In genomic region chr8:94735426-94736094, GRCm38 (mm10) we compare ENCODE assay signal across 10 mouse cellular contexts. TPM values are rescaled to one million over a fixed set of nuclear protein-coding genes. Genes with fewer than 3 reads are reported as not detected.
DNase-seq lines count a peak whose midpoint lies in the region; ATAC-seq and TF ChIP-seq lines count a peak whose summit lies in the region.
"Had no signal": no experiment of that assay in that cellular context is flagged by ENCODE, and none has a peak within 500 bp of the region (broad histone marks: within the 10 kb centered on the region; RNA-seq: fewer than 3 reads in every experiment).

No protein-coding gene starts in this region.

- H3K9me3 ChIP-seq in kidney, embryonic 16.5 days (ENCODE audit: low read length), result no peaks in the 10 kb centered on the region
- H3K9me3 ChIP-seq: forebrain, embryonic 12.5 days had no signal

- DNase-seq in kidney, adult 18-20 months, result peak; percentile 28
- peak; percentile 44 for DNase-seq in kidney, postnatal 10 days
- DNase-seq in embryo, embryonic 10.5 days (ENCODE audit: low spot score), result no peak
- DNase-seq in frontal cortex, postnatal 25 days (ENCODE audit: low spot score in 2 of 2), result no peak
- DNase-seq in gastrocnemius, adult 8-10 months (ENCODE audit: low spot score in 2 of 2), result no peak

- 55% methylated on average over 5 of the region's 5 CpGs for WGBS in kidney, embryonic 16.5 days

- H3K27ac ChIP-seq in kidney, embryonic 16.5 days (ENCODE audit: low read length), result no peak overlapping the region
- H3K27ac ChIP-seq: forebrain, embryonic 12.5 days had no signal

- H3K79me2 ChIP-seq in myocyte (ENCODE audit: control insufficient read depth, insufficient read depth), result no peaks in the 10 kb centered on the region

- ATAC-seq in kidney, embryonic 16.5 days (ENCODE audit: low FRiP score, low TSS enrichment), result no peak
- ATAC-seq in common myeloid progenitor, adult 5-6 weeks (replicated peaks; ENCODE audit: low read depth, poor library complexity, severe bottlenecking), result 0 out of 2 replicates have a peak, but pooled peaks have one; percentile 34
- ATAC-seq: Patski had no signal

- TF ChIP-seq POLR2A in myocyte (IDR thresholded peaks at IDR 0.05; ENCODE audit: insufficient read length, low read depth), result no peak

- H3K36me3 ChIP-seq in kidney, embryonic 16.5 days (ENCODE audit: insufficient read depth, low read length), result no peaks in the 10 kb centered on the region
- no peaks in the 10 kb centered on the region for H3K36me3 ChIP-seq in myocyte (ENCODE audit: control insufficient read depth, insufficient read depth)
- H3K36me3 ChIP-seq: forebrain, embryonic 12.5 days had no signal

- no peak overlapping the region for H3K9ac ChIP-seq in kidney, embryonic 16.5 days (replicated peaks; ENCODE audit: low read length)
- H3K9ac ChIP-seq: forebrain, embryonic 12.5 days had no signal

- H3K4me3 ChIP-seq in kidney, embryonic 16.5 days (ENCODE audit: low read length), result no peak overlapping the region
- H3K4me3 ChIP-seq in myocyte, result no peak overlapping the region
- H3K4me3 ChIP-seq: forebrain, embryonic 12.5 days had no signal

- no peaks in the 10 kb centered on the region for H3K27me3 ChIP-seq in kidney, embryonic 16.5 days (ENCODE audit: insufficient read depth, low read length)
- no peaks in the 10 kb centered on the region for H3K27me3 ChIP-seq in myocyte (ENCODE audit: control insufficient read depth, insufficient read depth, insufficient read length)
- H3K27me3 ChIP-seq: forebrain, embryonic 12.5 days; Patski had no signal

- H3K4me1 ChIP-seq in kidney, embryonic 16.5 days (ENCODE audit: insufficient read depth, low read length), result no peaks in the 10 kb centered on the region
- H3K4me1 ChIP-seq: forebrain, embryonic 12.5 days had no signal

- no peak overlapping the region for H3ac ChIP-seq in myocyte (ENCODE audit: control insufficient read depth, insufficient read length)

- no peak overlapping the region for H3K4me2 ChIP-seq in kidney, embryonic 16.5 days (replicated peaks; ENCODE audit: low read depth, low read length)
- H3K4me2 ChIP-seq in myocyte (ENCODE audit: low read depth), result peak overlapping the region; percentile 61
- H3K4me2 ChIP-seq: forebrain, embryonic 12.5 days had no signal

TF ChIP-seq in myocyte, 11 proteins besides CTCF, POLR2A, EP300 and RAD21:
- TF ChIP-seq TCF3 (IDR thresholded peaks at IDR 0.05; ENCODE audit: insufficient read length, low read depth) (no peak), SRF (IDR thresholded peaks at IDR 0.05; ENCODE audit: control insufficient read depth, insufficient read length, low read depth) (no peak), POLR2AphosphoS2 (IDR thresholded peaks at IDR 0.05; ENCODE audit: insufficient read length, low read depth) (no peak), MYOD1 (IDR thresholded peaks at IDR 0.05; ENCODE audit: control insufficient read depth in 1 of 3, insufficient read length in 2 of 3, low read depth in 2 of 3) (no peak), E2F4 (IDR thresholded peaks at IDR 0.05; ENCODE audit: insufficient read depth) (no peak), REST (IDR thresholded peaks at IDR 0.05; ENCODE audit: insufficient read depth, insufficient read length) (no peak), TCF12 (IDR thresholded peaks at IDR 0.05; ENCODE audit: insufficient read depth, poor library complexity, severe bottlenecking) (no peak), CEBPB (IDR thresholded peaks at IDR 0.05; ENCODE audit: insufficient read depth, poor library complexity, severe bottlenecking) (no peak), MYOG (IDR thresholded peaks at IDR 0.05; ENCODE audit: control insufficient read depth in 1 of 3, insufficient read depth in 1 of 3, insufficient read length in 2 of 3, low read depth in 2 of 3) (no peak), MAX (IDR thresholded peaks at IDR 0.05; ENCODE audit: low read depth) (no peak), USF1 (IDR thresholded peaks at IDR 0.05; ENCODE audit: low read depth) (no peak)
TF ChIP-seq in myocyte: peak in this region for 0.

RNA-seq across cellular contexts. Expression of gene Ccl22, which starts 9.8 kb away (rescaled TPM):
- polyA plus RNA-seq in kidney, embryonic 16.5 days (2015; fragmentation: Nextera tagmentation; extraction: Ambion mirVana), result not detected in 2 replicates
- total RNA-seq in common myeloid progenitor, adult 5-6 weeks (2017), result not detected in 2 replicates
- polyA plus RNA-seq in myocyte (2012; fragmentation: generic; extraction: Trizol), result not detected
- not detected for total RNA-seq in gastrocnemius, adult 8-10 months (2022)
- polyA plus RNA-seq: forebrain, embryonic 12.5 days; Patski had no signal

RNA-seq across cellular contexts. Expression of gene Cx3cl1, which starts 36.2 kb away (rescaled TPM):
- 12.8 and 14.0 TPM in 2 replicates for polyA plus RNA-seq in kidney, embryonic 16.5 days (2015; fragmentation: Nextera tagmentation; extraction: Ambion mirVana)
- not detected in 2 replicates for total RNA-seq in common myeloid progenitor, adult 5-6 weeks (2017)
- 8.3 TPM for polyA plus RNA-seq in myocyte (2012; fragmentation: generic; extraction: Trizol)
- total RNA-seq in gastrocnemius, adult 8-10 months (2022), result 1 to 10 TPM in 3 of 4 experiments, under 1 TPM in 1; 0.89 to 1.4 (median 1.2) TPM

RNA-seq across cellular contexts. Expression of gene Pllp, which starts 39.5 kb away (rescaled TPM):
- polyA plus RNA-seq in kidney, embryonic 16.5 days (2015; fragmentation: Nextera tagmentation; extraction: Ambion mirVana), result 19.6 and 20.8 TPM in 2 replicates
- total RNA-seq in common myeloid progenitor, adult 5-6 weeks (2017), result not detected in 2 replicates
- polyA plus RNA-seq in myocyte (2012; fragmentation: generic; extraction: Trizol), result 0.02 TPM
- total RNA-seq in gastrocnemius, adult 8-10 months (2022), result 1 to 10 TPM in 2 of 4 experiments, under 1 TPM in 1, not detected in 1; 0.92 to 2.5 (median 1.8) TPM

Comparison
In these comparisons a context has a peak if more than half of its experiments do, and no peak if none do; other contexts are left out.
1. DNase-seq: peak in kidney, adult 18-20 months (single experiment) and kidney, postnatal 10 days (single experiment); none in embryo, embryonic 10.5 days (single experiment), frontal cortex, postnatal 25 days (0 of 2) and gastrocnemius, adult 8-10 months (0 of 2).